Mouse (Mus musculus) intestine, embryonic 14.5 days (tissue): ENCODE measurements around the gene Golga4. TPM values are rescaled to one million over a fixed set of nuclear protein-coding genes. Genes with fewer than 3 reads are reported as not detected.
"Not testable (repeated sequence)": the region's sequence is repeated elsewhere in the genome, so short reads cannot be mapped to it uniquely, and the experiment has no call there.

ENCODE experiments used
- ATAC-seq: fragments of 200-750 bp; cut with Nextera tagmentation; replicated peaks from 2 replicates; pipeline ENCODE4 v1.8.0; 2017; ENCODE audit warnings: low read depth, moderate number of reproducible peaks, moderate TSS enrichment, moderate library complexity; ENCODE audit not compliant: low FRiP score, low TSS enrichment
- DNase-seq: peaks from one replicate; pipeline ENCODE4 v3.0.0-alpha.2; 2018; ENCODE audit warnings: low spot score
- H3K27ac ChIP-seq: fragments of 300-500 bp; sonication (generic); 2 replicates; pipeline ENCODE4 v1.5.1; 2014; ENCODE audit warnings: low read depth, mild to moderate bottlenecking, control low read depth
- H3K27me3 ChIP-seq: fragments of 300-500 bp; sonication (generic); replicated peaks from 2 replicates; pipeline ENCODE4 v1.6.1; 2014; ENCODE audit warnings: low read length, control low read depth; ENCODE audit not compliant: control insufficient read depth, insufficient read depth
- H3K36me3 ChIP-seq: fragments of 300-500 bp; sonication (generic); 2 replicates; pipeline ENCODE4 v1.6.1; 2014; ENCODE audit warnings: low read length, control low read depth; ENCODE audit not compliant: control insufficient read depth, insufficient read depth
- H3K4me1 ChIP-seq: fragments of 300-500 bp; sonication (generic); replicated peaks from 2 replicates; pipeline ENCODE4 v1.6.1; 2014; ENCODE audit warnings: low read length, control low read depth, mixed read lengths; ENCODE audit not compliant: control insufficient read depth, insufficient read depth
- H3K4me2 ChIP-seq: fragments of 300-500 bp; sonication (generic); 2 replicates; pipeline ENCODE4 v1.6.1; 2014; ENCODE audit warnings: low read length
- H3K4me3 ChIP-seq: fragments of 300-500 bp; sonication (generic); 2 replicates; pipeline ENCODE4 v1.5.1; 2014; ENCODE audit warnings: low read depth, low read length, control low read depth, mixed read lengths
- H3K9ac ChIP-seq: fragments of 300-500 bp; sonication (generic); 2 replicates; pipeline ENCODE4 v1.6.1; 2014; ENCODE audit warnings: mild to moderate bottlenecking, low read length
- H3K9me3 ChIP-seq: fragments of 300-500 bp; sonication (generic); 2 replicates; pipeline ENCODE4 v1.6.1; 2016; ENCODE audit warnings: low read length, control low read depth; ENCODE audit not compliant: control insufficient read depth
- WGBS: fragments of 180-500 bp; shearing (Covaris S2); extraction: QIAGEN DNeasy Blood & Tissue Kit; methylation state at CpG from one replicate; pipeline ENCODE4 v1.1.7; 2014; 5-methylcytosine and 5-hydroxymethylcytosine counted together
- polyA plus RNA-seq: library from polyadenylated mRNA; unstranded; fragments of >200 nt; fragmentation: Nextera tagmentation; extraction: Ambion mirVana; gene quantifications from 2 replicates; pipeline ENCODE4 v1.2.1, GENCODE M21; 2014

Golga4 gene
- polyA plus RNA-seq, 1 experiment from 2014 or later: 59.5 TPM

DNA sequence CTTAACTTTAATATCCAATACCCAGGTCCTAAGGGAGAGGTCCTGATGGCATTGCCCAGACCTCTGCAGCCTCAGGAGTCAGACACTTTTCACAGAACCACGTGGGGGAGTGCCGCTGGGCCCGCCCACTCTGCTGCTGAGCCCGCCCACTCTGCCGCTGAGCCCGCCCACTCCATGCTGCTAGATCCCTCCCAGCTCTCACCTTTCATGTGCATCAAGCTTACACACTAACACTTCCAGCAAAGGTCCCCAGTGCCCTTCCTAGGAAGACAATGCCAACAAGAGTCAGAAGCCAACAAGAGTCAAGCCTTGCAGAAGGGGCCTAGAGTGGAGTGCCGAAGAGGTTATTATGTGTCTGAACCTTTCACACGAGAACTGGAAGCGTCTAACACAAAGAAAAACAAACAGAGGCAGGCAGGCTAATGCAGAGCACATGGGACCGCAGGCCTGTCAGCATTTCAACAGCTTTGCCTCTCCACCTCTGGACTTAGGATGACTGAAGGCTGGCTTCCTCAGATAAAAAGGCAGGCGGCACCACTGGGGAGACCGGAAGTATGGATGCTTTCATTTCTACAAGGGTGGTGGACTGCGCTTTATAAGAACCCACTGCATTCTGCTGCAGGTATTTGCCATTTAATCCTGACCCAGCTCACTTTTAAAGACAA, 86.7 kb downstream of the Golga4 start:
- DNase-seq (no peak), ATAC-seq (no peak)
- Histone ChIP-seq H3K4me2 (no peak overlapping the region), H3K9me3 (no peaks in the 10 kb centered on the region), H3K4me3 (no peak overlapping the region), H3K9ac (no peak overlapping the region), H3K36me3 (no peaks in the 10 kb centered on the region), H3K27ac (no peak overlapping the region), H3K27me3 (no peaks in the 10 kb centered on the region), H3K4me1 (peaks cover 9% of the 10 kb centered on the region)
- WGBS: 49% methylated on average over 13 of the region's 13 CpGs

DNA sequence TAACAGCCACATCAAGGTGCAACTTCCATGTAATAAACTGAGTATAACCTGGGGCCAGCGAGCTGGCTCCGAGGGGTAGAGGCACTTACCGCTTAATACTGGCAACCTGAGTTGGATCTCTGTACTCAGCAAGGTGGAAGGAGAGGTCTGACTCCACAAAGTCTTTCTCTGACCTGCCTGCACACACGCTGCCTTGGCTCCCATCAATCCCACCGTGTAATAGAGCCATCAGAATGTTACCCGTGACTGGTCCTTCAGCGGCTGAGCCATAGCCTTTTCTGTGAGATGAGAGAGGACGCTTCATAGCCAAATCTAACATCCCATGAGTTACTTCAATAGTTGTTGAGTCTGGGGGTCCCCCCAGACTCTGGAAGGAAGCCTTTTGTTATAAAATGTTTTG, 87.4 kb downstream of the Golga4 start:
- no peaks in the 10 kb centered on the region for H3K36me3 ChIP-seq
- no peak overlapping the region for H3K4me3 ChIP-seq
- no peak overlapping the region for H3K9ac ChIP-seq
- no peaks in the 10 kb centered on the region for H3K9me3 ChIP-seq
- no peaks in the 10 kb centered on the region for H3K27me3 ChIP-seq
- 73% methylated on average over 8 of the region's 8 CpGs for WGBS
- H3K4me2 ChIP-seq: no peak overlapping the region
- no peak for DNase-seq
- H3K4me1 ChIP-seq: peaks cover 9% of the 10 kb centered on the region
- no peak overlapping the region for H3K27ac ChIP-seq
- no peak for ATAC-seq

DNA sequence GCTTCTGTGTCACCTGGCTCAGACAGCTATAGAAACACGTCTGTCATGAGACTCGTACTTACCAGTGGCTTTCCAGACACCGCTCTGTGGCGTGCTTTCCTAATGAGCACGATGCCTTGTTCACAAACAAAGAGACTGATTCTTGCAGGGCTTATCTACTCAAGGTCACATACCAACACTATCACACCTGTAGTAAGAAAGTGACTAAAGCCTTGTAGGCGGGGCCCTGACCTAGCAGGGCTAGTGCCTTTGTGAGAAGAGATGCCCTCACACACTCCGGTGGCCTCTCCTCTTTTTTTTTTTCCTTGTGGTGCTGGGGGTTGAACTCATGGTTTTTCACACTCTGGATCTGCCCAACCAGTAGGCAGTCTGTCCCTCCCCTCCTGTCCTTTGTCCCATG, 90.7 kb downstream of the Golga4 start:
- DNase-seq: no peak
- no peak; the same call in 1 of the 2 replicates for ATAC-seq
- H3K9ac ChIP-seq: no peak overlapping the region
- H3K4me3 ChIP-seq: no peak overlapping the region
- no peak overlapping the region for H3K4me2 ChIP-seq
- H3K27me3 ChIP-seq: no peaks in the 10 kb centered on the region
- H3K9me3 ChIP-seq: no peaks in the 10 kb centered on the region
- H3K36me3 ChIP-seq: no peaks in the 10 kb centered on the region
- 71% methylated on average over 7 of the region's 7 CpGs for WGBS
- no peak overlapping the region for H3K27ac ChIP-seq
- no peaks in the 10 kb centered on the region for H3K4me1 ChIP-seq

DNA sequence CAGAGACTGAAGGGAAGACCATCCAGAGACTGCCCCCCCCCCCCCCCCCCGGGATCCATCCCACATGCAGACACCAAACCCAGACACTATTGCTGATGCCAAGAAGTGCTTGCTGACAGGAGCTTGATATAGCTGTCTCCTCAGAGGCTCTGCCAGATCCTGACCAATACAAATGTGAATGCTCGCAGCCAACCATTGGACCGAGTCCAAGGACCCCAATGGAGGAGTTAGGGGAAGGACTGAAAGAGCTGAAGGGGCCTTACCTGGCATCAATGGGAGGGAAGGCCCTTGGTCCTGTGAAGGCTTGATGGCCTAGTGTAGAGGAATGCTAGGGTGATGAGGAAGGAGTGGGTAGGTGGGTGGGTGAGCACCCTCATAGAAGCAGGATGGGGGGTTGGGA, 94.3 kb downstream of the Golga4 start:
- not testable (repeated sequence) for H3K4me2 ChIP-seq, H3K4me1 ChIP-seq, H3K4me3 ChIP-seq, H3K9ac ChIP-seq, H3K36me3 ChIP-seq, H3K27ac ChIP-seq, ATAC-seq, H3K9me3 ChIP-seq, H3K27me3 ChIP-seq, DNase-seq
- 78% methylated on average over 3 of the region's 3 CpGs for WGBS

- ATAC-seq (no peak), DNase-seq (no peak)
- Histone ChIP-seq H3K27me3 (no peaks in the 10 kb centered on the region), H3K36me3 (no peaks in the 10 kb centered on the region), H3K4me3 (no peak overlapping the region), H3K4me1 (no peaks in the 10 kb centered on the region; the same call in 1 of the 2 replicates), H3K9ac (no peak overlapping the region), H3K4me2 (no peak overlapping the region), H3K9me3 (no peaks in the 10 kb centered on the region), H3K27ac (no peak overlapping the region)
- WGBS: 70% methylated on average over 5 of the region's 5 CpGs
Measured at GRCm38 (mm10) chr9:118602576-118602975, 96.5 kb downstream of the Golga4 start.

DNA sequence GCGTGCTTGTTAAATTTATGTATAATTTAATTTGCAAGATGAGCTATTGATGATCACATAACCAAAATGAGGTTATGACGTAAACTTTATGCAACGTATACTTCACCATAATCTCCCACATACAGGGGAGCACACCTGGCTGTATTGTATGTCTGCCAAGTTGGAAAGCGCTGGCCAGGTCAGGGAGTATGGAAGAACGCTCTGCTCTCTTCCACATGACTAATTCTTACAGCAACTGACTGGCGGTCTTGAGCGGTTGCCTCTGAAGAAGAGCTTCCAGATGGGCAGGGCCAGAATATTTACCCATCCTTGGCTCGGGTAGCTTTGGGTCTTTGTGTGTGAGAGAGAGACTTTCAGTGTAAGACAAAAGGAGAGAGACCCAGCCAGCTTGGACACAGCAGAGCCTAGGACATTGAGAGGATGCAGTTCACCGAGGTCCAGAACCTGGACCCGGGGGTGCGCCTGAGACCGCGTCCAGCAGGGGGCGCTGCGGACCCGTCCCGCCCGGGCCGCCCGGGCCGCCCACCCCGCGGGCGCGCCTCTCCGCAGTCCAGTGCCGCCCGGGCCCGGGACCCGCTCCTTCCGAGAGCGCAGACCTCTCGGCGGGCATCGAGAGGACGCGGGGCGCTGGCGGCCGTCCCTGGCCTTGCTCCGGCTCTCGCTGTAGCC, 100.2 kb downstream of the Golga4 start, which contains the start of gene Itga9:
Itga9 (plus strand) TSS at position 543 of the 669 bp plus-strand sequence.
- Histone ChIP-seq H3K4me2 (peak within 1 kb of the TSS; percentile 79), H3K9ac (peak within 1 kb of the TSS; percentile 65), H3K4me1 (peaks cover 17% of the 10 kb centered on the region), H3K4me3 (peak within 1 kb of the TSS; percentile 65), H3K27me3 (no peaks in the 10 kb centered on the region), H3K27ac (peak within 1 kb of the TSS; percentile 57), H3K36me3 (no peaks in the 10 kb centered on the region), H3K9me3 (no peaks in the 10 kb centered on the region)
- 11% methylated on average over 41 of the region's 42 CpGs for WGBS
- DNase-seq: peak; percentile 91
- ATAC-seq: peak; percentile 82

GRCm38 (mm10) chr9:118606817-118607371, 100.8 kb downstream of the Golga4 start:
- DNase-seq (peak; percentile 75), ATAC-seq (peak; percentile 48)
- Histone ChIP-seq H3K4me3 (peak overlapping the region; percentile 65), H3K27me3 (no peaks in the 10 kb centered on the region), H3K27ac (peak overlapping the region; percentile 57), H3K9ac (peak overlapping the region; percentile 65), H3K9me3 (no peaks in the 10 kb centered on the region), H3K36me3 (no peaks in the 10 kb centered on the region), H3K4me1 (peaks cover 17% of the 10 kb centered on the region), H3K4me2 (peak overlapping the region; percentile 79)
- WGBS: under 1% methylated on average over 52 of the region's 68 CpGs

DNA sequence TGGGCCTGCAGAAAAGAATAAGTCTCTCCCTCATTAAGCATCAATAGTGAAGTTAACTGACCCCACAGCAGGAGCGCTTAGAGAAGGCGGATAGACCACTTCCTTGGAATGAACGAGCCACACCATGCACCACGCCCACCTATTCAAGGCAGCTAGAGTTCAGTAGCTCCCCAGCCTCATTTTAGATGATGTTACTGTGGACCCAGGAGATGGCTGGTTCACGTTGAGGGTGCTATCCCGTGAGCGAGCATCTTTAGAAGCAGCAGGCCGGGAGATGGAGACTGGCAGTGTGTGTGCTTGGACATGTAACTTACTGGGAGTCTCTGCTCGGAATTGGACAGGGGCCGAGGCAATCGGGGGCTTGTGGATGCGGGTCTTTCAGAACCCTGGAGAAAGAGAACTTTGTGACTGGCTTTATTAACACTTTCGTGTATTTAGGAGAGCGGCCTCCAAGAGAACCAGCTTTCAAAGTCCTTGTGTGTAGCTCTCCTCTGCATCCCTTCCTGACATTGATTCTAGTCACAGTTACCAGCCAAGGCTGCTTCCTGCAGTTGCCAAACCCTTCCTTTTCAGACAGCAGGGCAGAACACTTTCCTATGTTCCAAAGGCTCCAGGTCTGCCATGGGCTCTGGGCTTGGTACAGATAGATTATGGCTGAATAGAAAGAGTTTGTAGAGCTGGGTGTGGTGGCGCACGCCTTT, 101.8 kb downstream of the Golga4 start:
- WGBS: 55% methylated on average over 16 of the region's 16 CpGs
- Histone ChIP-seq H3K9me3 (no peaks in the 10 kb centered on the region), H3K36me3 (no peaks in the 10 kb centered on the region), H3K9ac (peak overlapping the region; percentile 65), H3K27ac (no peak overlapping the region), H3K4me3 (peak overlapping the region; percentile 65), H3K27me3 (no peaks in the 10 kb centered on the region), H3K4me2 (peak overlapping the region; percentile 79), H3K4me1 (peaks cover 17% of the 10 kb centered on the region)
- DNase-seq (peak; percentile 60), ATAC-seq (no peak)
